Mouse (Mus musculus) cortical plate, adult 2 months (tissue): ENCODE measurements at regions not wholly inside any gene's neighbourhood (a gene's known extent, or its start where the extent isn't known, plus 50 kb on each side); places are given as distances from the start of the nearest gene placed in this dataset.
"Not testable (repeated sequence)": the region's sequence is repeated elsewhere in the genome, so short reads cannot be mapped to it uniquely, and the experiment has no call there.

Source experiments
- H3K27ac ChIP-seq: fragments of 200-500 bp; 2 replicates; pipeline ENCODE4 v1.5.1; 2012; ENCODE audit warnings: low read length, control low read depth, inconsistent platforms; ENCODE audit not compliant: insufficient read depth
- H3K4me1 ChIP-seq: fragments of 200-500 bp; 2 replicates; pipeline ENCODE4 v1.6.1; 2011; ENCODE audit warnings: low read length; ENCODE audit not compliant: control insufficient read depth, insufficient read depth
- H3K4me3 ChIP-seq: fragments of 200-500 bp; 2 replicates; pipeline ENCODE4 v1.5.1; 2011; ENCODE audit warnings: mild to moderate bottlenecking, low read length, control low read depth; ENCODE audit not compliant: insufficient read depth
- CTCF ChIP-seq: fragments of 200-500 bp; IDR thresholded peaks from 2 replicates; pipeline ENCODE4 v1.5.1; 2011; ENCODE audit warnings: mild to moderate bottlenecking, control low read depth, low read length; ENCODE audit not compliant: insufficient read depth; ENCODE audit errors: extremely low read depth
- POLR2A ChIP-seq: fragments of 200-500 bp; IDR thresholded peaks from 2 replicates; pipeline ENCODE4 v1.6.1; 2011; ENCODE audit warnings: mild to moderate bottlenecking, low read length, control low read depth; ENCODE audit not compliant: insufficient read depth; ENCODE audit errors: extremely low read depth

- Histone ChIP-seq H3K4me1 (no peaks in the 10 kb centered on the region), H3K27ac (no peak overlapping the region), H3K4me3 (no peak overlapping the region)
- TF ChIP-seq POLR2A (no peak), CTCF (no peak)
These were observed 157.6 kb downstream of the Gm906 start for GRCm38 (mm10) chr13:50092537-50092936.

GRCm38 (mm10) chr13:50064841-50065240, 185.3 kb downstream of the Gm906 start:
- Histone ChIP-seq H3K27ac (no peak overlapping the region), H3K4me3 (no peak overlapping the region), H3K4me1 (no peaks in the 10 kb centered on the region)
- TF ChIP-seq CTCF (no peak), POLR2A (no peak)

GRCm38 (mm10) chr13:50064365-50064764, 185.7 kb downstream of the Gm906 start:
- H3K4me3 ChIP-seq, H3K4me1 ChIP-seq, H3K27ac ChIP-seq: not testable (repeated sequence)

GRCm38 (mm10) chr13:50059676-50060075, 190.4 kb downstream of the Gm906 start:
- not testable (repeated sequence) for H3K27ac ChIP-seq, H3K4me3 ChIP-seq, H3K4me1 ChIP-seq

- H3K4me1 ChIP-seq, H3K27ac ChIP-seq, H3K4me3 ChIP-seq: not testable (repeated sequence)
These were observed 191.1 kb downstream of the Gm906 start for GRCm38 (mm10) chr13:50059054-50059453.

- not testable (repeated sequence) for H3K4me3 ChIP-seq, H3K4me1 ChIP-seq, H3K27ac ChIP-seq
These were observed 198.4 kb downstream of the Gm906 start for GRCm38 (mm10) chr13:50051746-50052145.

GRCm38 (mm10) chr13:50051110-50051509, 199.0 kb downstream of the Gm906 start:
- H3K27ac ChIP-seq, H3K4me3 ChIP-seq, H3K4me1 ChIP-seq: not testable (repeated sequence)

GRCm38 (mm10) chr13:50031757-50032156, 218.4 kb downstream of the Gm906 start:
- H3K4me3 ChIP-seq = no peak overlapping the region
- no peaks in the 10 kb centered on the region for H3K4me1 ChIP-seq
- TF ChIP-seq POLR2A (no peak), CTCF (no peak)
- no peak overlapping the region for H3K27ac ChIP-seq

- not testable (repeated sequence) for H3K4me3 ChIP-seq, H3K4me1 ChIP-seq
These were observed 208.9 kb upstream of the Gm30302 start for GRCm38 (mm10) chr13:50007730-50008129.

GRCm38 (mm10) chr13:49966072-49966471, 167.3 kb upstream of the Gm30302 start:
- H3K27ac ChIP-seq, H3K4me3 ChIP-seq, H3K4me1 ChIP-seq: not testable (repeated sequence)

More at GRCm38 (mm10) chr13:50007730-50008129, 208.9 kb upstream of the Gm30302 start:
- not testable (repeated sequence) for H3K27ac ChIP-seq

GRCm38 (mm10) chr13:49957993-49958681, 159.3 kb upstream of the Gm30302 start:
- TF ChIP-seq CTCF = 0 out of 2 replicates have a peak, but pooled peaks have one; percentile 10
- not testable (repeated sequence) for H3K4me3 ChIP-seq, H3K4me1 ChIP-seq, H3K27ac ChIP-seq

GRCm38 (mm10) chr13:49915781-49916180, 117.0 kb upstream of the Gm30302 start:
- no peaks in the 10 kb centered on the region for H3K4me1 ChIP-seq
- no peak for TF ChIP-seq CTCF
- no peak for TF ChIP-seq POLR2A
- no peak overlapping the region for H3K27ac ChIP-seq
- H3K4me3 ChIP-seq = no peak overlapping the region
